Mouse (Mus musculus) small intestine, adult 2 months (tissue): ENCODE data around the gene Kif24.

Experiments used
- CTCF ChIP-seq: fragments of 200-500 bp; IDR thresholded peaks from 2 replicates; pipeline ENCODE4 v1.5.1; 2012; ENCODE audit warnings: low read depth, mild to moderate bottlenecking, control low read depth, inconsistent platforms, low read length, moderate library complexity, mixed read lengths; ENCODE audit not compliant: insufficient replicate concordance, insufficient read length; ENCODE audit errors: extremely low read depth
- POLR2A ChIP-seq: fragments of 200-500 bp; IDR thresholded peaks from 2 replicates; pipeline ENCODE4 v1.6.1; 2012; ENCODE audit warnings: low read depth, mild to moderate bottlenecking, control low read depth, inconsistent platforms, low read length, moderate library complexity

GRCm38 (mm10) chr4:41442790-41443302 lies 21.8 kb downstream of the Kif24 start:
- TF ChIP-seq CTCF (no peak), POLR2A (no peak)
